ENCODE assay signal across 1 mouse cellular context in the genomic region with DNA sequence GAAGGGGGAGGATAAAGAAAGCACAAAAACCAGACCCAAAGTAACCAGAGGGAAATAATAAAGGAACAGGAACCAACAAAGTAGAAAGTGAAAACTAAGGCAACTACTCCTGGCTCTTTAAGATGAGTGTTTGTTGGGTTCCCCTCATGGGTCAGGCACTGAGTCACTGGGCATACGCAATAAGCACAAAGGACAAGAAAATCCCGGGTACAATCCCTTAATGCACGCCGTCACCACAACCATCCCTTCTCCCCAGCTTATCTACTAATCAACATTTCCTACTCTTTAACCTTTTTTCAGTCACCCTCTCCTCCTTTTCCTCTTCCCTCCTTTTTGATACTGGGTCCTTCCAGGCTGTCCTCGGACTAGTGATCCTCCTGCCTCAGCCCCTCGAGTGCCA.
TF ChIP-seq lines count a peak whose summit lies in the region.

No protein-coding gene starts in this region.

TF ChIP-seq in ES-E14, 5 proteins besides CTCF, POLR2A, EP300 and RAD21 (continued from another document):
- no peak for TF ChIP-seq ZNF384 (IDR thresholded peaks at IDR 0.05; ENCODE audit: low read depth, low read length)
- TF ChIP-seq HCFC1 (IDR thresholded peaks at IDR 0.05; ENCODE audit: borderline replicate concordance, insufficient read depth, low read length) = no peak
